Mouse (Mus musculus): ENCODE results near the gene Atxn1. TPM values are rescaled to one million over a fixed set of nuclear protein-coding genes. Genes with fewer than 3 reads are reported as not detected.
A peak's percentile ranks its signal among the peaks of the same experiment; 100 is the strongest.

The Atxn1 gene
- polyA plus RNA-seq, 1 experiment from 2014 or later, result 6.3 TPM

DNA sequence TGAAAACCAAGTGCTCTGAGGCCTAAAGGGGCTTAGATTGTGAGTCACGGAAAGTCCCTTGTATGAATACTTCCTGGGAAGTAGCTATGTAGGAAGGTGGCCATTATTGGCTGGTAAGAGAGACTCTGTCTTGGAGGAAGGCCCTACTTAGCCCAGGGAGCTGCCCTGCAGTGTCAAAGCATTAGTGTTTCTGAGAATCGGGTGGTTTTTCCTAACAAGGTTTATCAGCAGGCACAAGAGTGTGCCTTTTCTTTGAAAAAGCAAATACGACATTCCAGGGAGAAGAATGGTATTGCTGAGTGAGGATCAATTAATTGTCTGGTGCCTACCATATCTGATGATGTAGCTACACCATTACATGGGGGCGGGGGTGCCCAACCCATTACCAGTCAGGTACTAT is 417.9 kb downstream of the Atxn1 start:
- Histone ChIP-seq H3K36me3 (peaks cover 30% of the 10 kb centered on the region), H3K4me3 (replicated peaks) (no peak overlapping the region), H3K27ac (no peak overlapping the region), H3K4me1 (0 out of 2 replicates have a peak, but pooled peaks cover 8% of the 10 kb centered on the region), H3K27me3 (no peaks in the 10 kb centered on the region), H3K4me2 (no peak overlapping the region), H3K9ac (no peak overlapping the region), H3K9me3 (replicated peaks) (no peaks in the 10 kb centered on the region)
- ATAC-seq (replicated peaks; ENCODE audit: low FRiP score), result no peak
- 85% methylated on average over 4 of the region's 4 CpGs for WGBS

GRCm38 (mm10) chr13:45545974-45546373 is 418.8 kb downstream of the Atxn1 start:
- Histone ChIP-seq H3K27me3 (no peaks in the 10 kb centered on the region), H3K9ac (no peak overlapping the region), H3K4me2 (no peak overlapping the region), H3K9me3 (replicated peaks) (no peaks in the 10 kb centered on the region), H3K4me1 (0 out of 2 replicates have a peak, but pooled peaks cover 8% of the 10 kb centered on the region), H3K27ac (no peak overlapping the region), H3K36me3 (peaks cover 38% of the 10 kb centered on the region), H3K4me3 (replicated peaks) (no peak overlapping the region)
- peak; percentile 64; the same call in 1 of the 2 replicates for ATAC-seq (replicated peaks; ENCODE audit: low FRiP score)
- 87% methylated on average over 13 of the region's 13 CpGs for WGBS

DNA sequence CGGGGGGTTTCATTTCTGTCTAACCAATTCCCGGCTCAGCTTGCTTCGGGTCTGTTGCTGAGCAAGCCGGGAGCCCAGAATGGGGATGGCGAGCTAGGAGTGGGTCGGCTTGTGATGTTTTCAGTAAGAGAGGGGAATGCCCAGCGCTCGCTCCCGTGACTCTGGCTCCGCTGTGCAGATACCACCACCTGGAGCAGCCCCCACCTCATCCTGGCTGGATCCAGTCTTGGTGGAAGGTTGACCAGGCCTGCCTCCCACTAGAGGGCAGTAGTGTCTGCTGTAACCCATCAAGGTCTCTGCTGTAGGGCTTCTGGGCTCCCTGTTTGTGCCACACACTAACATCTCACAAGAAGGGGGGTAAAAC is 425.6 kb downstream of the Atxn1 start:
- Histone ChIP-seq H3K9me3 (replicated peaks) (no peaks in the 10 kb centered on the region), H3K27me3 (no peaks in the 10 kb centered on the region), H3K4me2 (peak overlapping the region; percentile 80), H3K4me3 (replicated peaks) (peak overlapping the region; percentile 45), H3K27ac (peak overlapping the region; percentile 66), H3K9ac (peak overlapping the region; percentile 39), H3K36me3 (peaks cover 35% of the 10 kb centered on the region), H3K4me1 (peaks cover 11% of the 10 kb centered on the region)
- peak; percentile 88 for ATAC-seq (replicated peaks; ENCODE audit: low FRiP score)
- 5% methylated on average over 10 of the region's 10 CpGs for WGBS

DNA sequence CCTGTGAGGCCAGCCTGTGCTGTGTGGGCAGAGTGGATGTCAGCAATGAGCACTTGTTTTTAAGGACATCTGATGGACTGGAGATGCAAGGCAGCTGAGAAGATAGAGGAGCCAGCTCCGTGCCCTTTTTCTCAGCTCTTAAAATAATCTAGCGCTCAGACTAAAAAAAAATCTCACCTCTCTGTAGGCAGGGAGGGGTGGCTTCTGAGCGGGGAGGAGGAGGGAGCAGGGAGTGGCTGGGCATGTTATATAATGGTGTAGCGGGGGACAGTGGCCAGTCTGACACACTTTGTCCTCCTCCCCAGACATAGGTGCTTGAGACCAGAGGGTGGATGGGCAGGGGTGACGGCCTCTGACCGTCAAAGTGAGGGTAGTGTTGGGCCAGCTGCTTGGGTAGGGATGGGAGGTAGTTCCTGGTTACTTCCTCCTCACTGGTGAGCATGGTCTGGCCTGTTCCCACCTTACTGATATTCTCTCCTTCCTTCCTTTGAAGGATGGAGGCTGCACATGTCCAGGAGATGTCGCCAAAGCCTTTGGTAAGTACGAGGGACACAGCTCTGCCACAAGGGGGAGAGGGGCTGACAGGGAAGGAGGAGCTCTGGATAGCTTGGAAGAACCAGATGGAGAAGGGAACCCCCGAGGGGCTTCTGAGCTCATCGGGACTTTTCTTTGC is 426.1 kb downstream of the Atxn1 start:
- Histone ChIP-seq H3K36me3 (peaks cover 35% of the 10 kb centered on the region), H3K4me2 (peak overlapping the region; percentile 80), H3K27me3 (no peaks in the 10 kb centered on the region), H3K9ac (peak overlapping the region; percentile 39), H3K4me3 (replicated peaks) (peak overlapping the region; percentile 45), H3K4me1 (peaks cover 14% of the 10 kb centered on the region), H3K27ac (peak overlapping the region; percentile 66), H3K9me3 (replicated peaks) (no peaks in the 10 kb centered on the region)
- 24% methylated on average over 10 of the region's 10 CpGs for WGBS
- peak; percentile 89 for ATAC-seq (replicated peaks; ENCODE audit: low FRiP score)

GRCm38 (mm10) chr13:45538091-45538490 is 426.7 kb downstream of the Atxn1 start:
- ATAC-seq (replicated peaks; ENCODE audit: low FRiP score), result no peak

DNA sequence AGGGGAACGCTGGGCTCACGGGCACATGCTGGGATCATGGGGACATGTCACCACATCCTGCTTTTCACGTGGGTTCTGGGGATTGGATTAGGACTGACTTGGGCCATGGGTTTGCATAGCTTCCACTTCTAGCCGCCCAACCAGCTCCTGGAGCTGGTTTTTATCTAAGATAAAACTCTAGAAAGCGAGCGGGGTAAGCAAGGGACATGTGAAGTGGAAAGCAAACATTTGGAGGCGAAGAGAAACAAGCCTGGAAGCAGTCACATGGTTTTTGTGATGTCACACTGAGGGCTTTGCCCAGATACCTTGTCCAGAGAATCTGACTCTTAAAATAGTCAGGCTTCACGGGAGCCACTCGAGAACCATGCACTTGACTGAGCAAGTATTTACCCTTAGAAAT is 427.7 kb downstream of the Atxn1 start:
- Histone ChIP-seq H3K4me1 (peaks cover 14% of the 10 kb centered on the region), H3K36me3 (peaks cover 24% of the 10 kb centered on the region; the same call in 1 of the 2 replicates), H3K27ac (no peak overlapping the region), H3K9me3 (replicated peaks) (no peaks in the 10 kb centered on the region), H3K27me3 (no peaks in the 10 kb centered on the region), H3K4me3 (replicated peaks) (no peak overlapping the region), H3K4me2 (no peak overlapping the region), H3K9ac (no peak overlapping the region)
- 83% methylated on average over 9 of the region's 9 CpGs for WGBS
- no peak for ATAC-seq (replicated peaks; ENCODE audit: low FRiP score)

More at GRCm38 (mm10) chr13:45538091-45538490, 426.7 kb downstream of the Atxn1 start:
- Histone ChIP-seq H3K9ac (no peak overlapping the region), H3K36me3 (peaks cover 34% of the 10 kb centered on the region), H3K4me2 (no peak overlapping the region), H3K4me1 (peaks cover 14% of the 10 kb centered on the region), H3K27ac (no peak overlapping the region), H3K9me3 (replicated peaks) (no peaks in the 10 kb centered on the region), H3K4me3 (replicated peaks) (no peak overlapping the region), H3K27me3 (no peaks in the 10 kb centered on the region)
- WGBS, result 81% methylated on average over 9 of the region's 9 CpGs

DNA sequence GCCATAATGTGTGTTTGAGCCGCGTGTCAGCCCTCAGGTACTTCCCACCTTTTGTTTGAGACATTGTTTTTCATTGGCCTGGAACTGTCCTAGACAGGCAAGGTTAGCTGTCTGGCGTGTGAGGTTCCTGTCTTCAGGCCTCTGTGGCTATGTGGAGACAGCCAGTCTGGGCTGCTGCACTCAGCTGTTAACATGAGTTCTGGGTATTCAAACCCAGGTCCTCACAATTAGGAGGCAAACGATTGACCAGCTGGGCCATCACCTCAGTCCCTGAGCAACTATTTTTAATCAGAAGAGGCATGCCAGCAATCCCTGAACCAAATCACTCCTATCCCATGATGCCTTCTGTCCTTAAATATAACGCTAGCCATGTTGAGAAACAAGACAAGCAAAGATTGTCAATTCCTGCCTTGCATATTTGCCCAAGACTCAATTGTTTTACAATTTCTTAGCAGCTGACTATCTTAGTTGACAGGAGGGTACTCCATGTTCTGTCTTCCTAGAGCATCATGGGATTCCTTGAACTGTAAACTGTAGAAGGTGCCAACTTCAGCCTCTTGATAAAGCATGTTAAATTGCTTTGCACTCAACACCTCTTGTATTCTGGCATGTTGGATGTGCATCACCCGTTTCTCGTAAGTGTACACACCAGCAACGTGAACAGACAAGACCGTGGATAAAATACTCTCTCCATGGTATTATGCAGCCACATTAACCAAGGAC is 428.9 kb downstream of the Atxn1 start:
- Histone ChIP-seq H3K4me2 (no peak overlapping the region), H3K9me3 (replicated peaks) (no peaks in the 10 kb centered on the region), H3K27ac (no peak overlapping the region), H3K4me3 (replicated peaks) (no peak overlapping the region), H3K27me3 (no peaks in the 10 kb centered on the region), H3K4me1 (peaks cover 26% of the 10 kb centered on the region), H3K36me3 (peaks cover 13% of the 10 kb centered on the region; the same call in 1 of the 2 replicates), H3K9ac (no peak overlapping the region)
- WGBS, result 86% methylated on average over 9 of the region's 9 CpGs
- no peak for ATAC-seq (replicated peaks; ENCODE audit: low FRiP score)

DNA sequence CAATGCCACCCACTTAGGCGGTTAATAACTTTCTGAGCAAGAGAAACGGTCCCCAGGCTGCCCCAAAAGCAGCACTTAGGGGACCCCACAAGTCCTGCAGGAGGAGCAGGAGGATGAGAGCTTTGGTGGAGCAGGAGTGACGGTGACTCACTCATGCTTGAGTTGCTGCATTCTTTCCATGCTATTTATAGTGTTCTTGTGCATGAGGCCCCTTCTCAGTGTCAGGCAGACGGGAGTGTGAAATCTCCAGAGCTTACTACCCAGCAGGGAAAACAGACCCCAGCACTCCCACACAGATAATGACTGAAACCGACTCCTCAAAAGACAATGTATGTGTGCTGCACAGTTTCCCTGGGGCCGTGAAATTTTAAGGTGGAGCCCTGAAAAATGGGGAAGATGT is 434.1 kb downstream of the Atxn1 start:
- peaks cover 55% of the 10 kb centered on the region for H3K4me1 ChIP-seq
- H3K27ac ChIP-seq, result peak overlapping the region; percentile 90
- no peak overlapping the region for H3K9ac ChIP-seq
- peak; percentile 72 for ATAC-seq (replicated peaks; ENCODE audit: low FRiP score)
- peak overlapping the region; percentile 9 for H3K4me2 ChIP-seq
- H3K4me3 ChIP-seq (replicated peaks), result no peak overlapping the region
- H3K9me3 ChIP-seq (replicated peaks), result no peaks in the 10 kb centered on the region
- no peaks in the 10 kb centered on the region for H3K36me3 ChIP-seq
- H3K27me3 ChIP-seq, result no peaks in the 10 kb centered on the region
- 19% methylated on average over 6 of the region's 6 CpGs for WGBS

DNA sequence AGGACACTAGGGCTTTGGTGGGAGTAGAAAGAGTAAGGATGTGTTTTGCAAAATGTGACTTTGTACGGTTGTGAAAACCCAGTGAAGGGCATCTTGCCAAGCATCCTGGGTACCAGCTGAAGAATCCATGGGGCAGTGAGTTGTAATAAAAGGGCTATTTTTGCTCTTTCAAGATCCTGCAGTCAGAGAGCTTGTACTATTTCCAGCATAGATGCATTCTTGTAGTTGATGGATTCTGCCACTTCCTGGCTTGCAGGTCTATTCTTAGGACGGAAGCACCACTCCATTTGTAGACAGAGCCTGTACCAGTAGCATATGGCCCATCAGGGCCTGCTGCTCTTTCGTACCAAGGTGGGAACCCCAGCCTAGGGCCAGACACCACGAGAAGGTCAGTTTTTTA is 436.0 kb downstream of the Atxn1 start:
- Histone ChIP-seq H3K4me1 (peaks cover 61% of the 10 kb centered on the region), H3K27ac (no peak overlapping the region), H3K27me3 (no peaks in the 10 kb centered on the region), H3K9me3 (replicated peaks) (no peaks in the 10 kb centered on the region), H3K36me3 (no peaks in the 10 kb centered on the region), H3K9ac (no peak overlapping the region), H3K4me2 (no peak overlapping the region), H3K4me3 (replicated peaks) (no peak overlapping the region)
- ATAC-seq (replicated peaks; ENCODE audit: low FRiP score), result no peak
- WGBS, result 81% methylated on average over 4 of the region's 4 CpGs

GRCm38 (mm10) chr13:45527232-45527964 is 437.4 kb downstream of the Atxn1 start:
- Histone ChIP-seq H3K9me3 (replicated peaks) (no peaks in the 10 kb centered on the region), H3K27me3 (no peaks in the 10 kb centered on the region), H3K4me2 (no peak overlapping the region), H3K9ac (no peak overlapping the region), H3K4me1 (peaks cover 61% of the 10 kb centered on the region), H3K36me3 (no peaks in the 10 kb centered on the region), H3K27ac (peak overlapping the region; percentile 88; the same call in 1 of the 2 replicates), H3K4me3 (replicated peaks) (no peak overlapping the region)
- WGBS, result 76% methylated on average over 11 of the region's 11 CpGs
- peak; percentile 38 for ATAC-seq (replicated peaks; ENCODE audit: low FRiP score)

DNA sequence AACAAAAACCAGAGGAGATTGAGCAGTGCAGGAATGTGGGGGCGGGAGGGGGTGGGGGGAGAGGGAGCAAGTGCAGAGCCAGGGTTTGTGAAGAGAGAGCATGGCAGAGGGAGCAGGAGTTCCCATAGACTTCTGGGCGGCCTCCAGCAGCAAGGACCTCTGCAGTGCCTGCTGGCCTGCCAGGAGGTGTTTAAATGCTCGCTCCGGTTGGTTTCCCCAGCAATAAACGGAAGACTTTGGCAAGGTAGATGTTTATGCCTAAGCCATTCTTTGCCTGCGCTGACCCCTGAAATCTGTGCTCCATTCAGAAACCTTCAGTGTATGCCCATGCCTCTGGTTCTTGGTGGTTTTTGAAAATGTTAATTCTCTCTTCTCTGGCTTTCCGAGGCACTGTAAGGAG is 438.6 kb downstream of the Atxn1 start:
- Histone ChIP-seq H3K36me3 (0 out of 2 replicates have a peak, but pooled peaks cover under 1% of the 10 kb centered on the region), H3K27me3 (no peaks in the 10 kb centered on the region), H3K27ac (peak overlapping the region; percentile 88), H3K4me1 (peaks cover 53% of the 10 kb centered on the region), H3K4me2 (no peak overlapping the region), H3K9me3 (replicated peaks) (no peaks in the 10 kb centered on the region), H3K4me3 (replicated peaks) (no peak overlapping the region), H3K9ac (no peak overlapping the region)
- ATAC-seq (replicated peaks; ENCODE audit: low FRiP score), result peak; percentile 24
- 52% methylated on average over 7 of the region's 7 CpGs for WGBS
